Mouse (Mus musculus) cerebellum, adult (tissue): ENCODE data around the gene Tent5a.

Experiments used
- ATAC-seq: cut with Nextera tagmentation; 2 replicates; pipeline ENCODE4 v1.9.2; 2017; ENCODE audit warnings: mild to moderate bottlenecking, moderate library complexity, mixed read lengths; ENCODE audit not compliant: insufficient number of reproducible peaks, low FRiP score, low TSS enrichment

The Tent5a gene

GRCm38 (mm10) chr9:85320167-85320951 lies 6.8 kb downstream of the Tent5a start:
- no peak for ATAC-seq

GRCm38 (mm10) chr9:85316122-85316521 lies 11.0 kb downstream of the Tent5a start:
- no peak for ATAC-seq

GRCm38 (mm10) chr9:85312473-85312872 lies 14.7 kb downstream of the Tent5a start, which contains the start of gene Gm11114:
Gene Gm11114, plus strand, starts transcription at chr9:85312773.
- ATAC-seq = no peak

GRCm38 (mm10) chr9:85303378-85303777 lies 23.8 kb downstream of the Tent5a start:
- no peak for ATAC-seq

- no peak for ATAC-seq
These were observed 24.3 kb downstream of the Tent5a start for GRCm38 (mm10) chr9:85302849-85303248.

DNA sequence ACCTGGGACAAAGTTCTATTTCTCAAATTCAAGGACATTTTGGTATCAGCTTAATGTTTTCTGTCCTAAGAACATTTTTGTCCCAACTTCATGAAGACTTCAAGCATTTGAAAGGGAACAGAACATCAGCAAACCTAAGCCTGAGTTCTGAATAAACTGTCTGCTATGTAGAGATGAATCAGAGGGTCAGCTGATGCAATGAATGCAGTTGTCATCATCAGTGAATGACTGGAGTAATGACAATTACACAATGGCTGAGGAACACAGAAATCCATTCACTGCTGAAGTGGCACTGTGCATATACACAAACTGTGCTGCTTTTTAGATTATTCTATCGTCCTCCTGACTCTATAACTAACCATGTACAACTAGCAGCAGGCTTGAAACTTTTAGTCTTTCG lies 53.0 kb downstream of the Tent5a start:
- no peak for ATAC-seq
